Comparison of ENCODE assay signal across 9 mouse cellular contexts in genomic region chrX:72986841-72987519, GRCm38 (mm10). TPM values are rescaled to one million over a fixed set of nuclear protein-coding genes. Genes with fewer than 3 reads are reported as not detected.
DNase-seq lines count a peak whose midpoint lies in the region; ATAC-seq and TF ChIP-seq lines count a peak whose summit lies in the region.
"Had no signal": no experiment of that assay in that cellular context is flagged by ENCODE, and none has a peak within 500 bp of the region (broad histone marks: within the 10 kb centered on the region; RNA-seq: fewer than 3 reads in every experiment).

Gene Zfp185 (plus strand): TSS chrX:72987339.

- H3K9ac ChIP-seq in ES-E14 (ENCODE audit: insufficient read depth, low read depth, low read length, poor library complexity, severe bottlenecking): peak within 1 kb of the TSS; percentile 92
- no peak within 1 kb of the TSS; the same call in 1 of the 2 replicates for H3K9ac ChIP-seq in liver, embryonic 14.5 days (replicated peaks)
- H3K9ac ChIP-seq in neural tube, embryonic 12.5 days: no peak within 1 kb of the TSS

- peaks cover 2% of the 10 kb centered on the region; the same call in 1 of the 2 replicates for H3K27me3 ChIP-seq in liver, embryonic 14.5 days (ENCODE audit: control insufficient read depth, insufficient read depth, low read length)
- peaks cover 4% of the 10 kb centered on the region; the same call in 1 of the 2 replicates for H3K27me3 ChIP-seq in neural tube, embryonic 12.5 days (replicated peaks)

- peak; percentile 21; the same call in 1 of the 2 replicates for ATAC-seq in liver, embryonic 14.5 days (ENCODE audit: insufficient read depth)
- ATAC-seq in neural tube, embryonic 12.5 days (ENCODE audit: low FRiP score, low read depth): peak; percentile 58; the same call in 1 of the 2 replicates

- TF ChIP-seq EP300 in liver, embryonic 14.5 days (IDR thresholded peaks at IDR 0.05; ENCODE audit: low read depth): no peak

- no peak within 1 kb of the TSS for H3K27ac ChIP-seq in ES-E14 (ENCODE audit: insufficient read depth, low read depth, low read length, poor library complexity, severe bottlenecking)
- H3K27ac ChIP-seq in brown adipose tissue, adult 24 weeks (replicated peaks; ENCODE audit: low read depth, low read length): peak within 1 kb of the TSS; percentile 28; the same call in 1 of the 2 replicates
- H3K27ac ChIP-seq in liver, embryonic 14.5 days: no peak within 1 kb of the TSS
- H3K27ac ChIP-seq in neural tube, embryonic 12.5 days: no peak within 1 kb of the TSS

- peak within 1 kb of the TSS; percentile 78 to 91 for H3K4me3 ChIP-seq in ES-E14 (ENCODE audit: insufficient read depth in 1 of 2, low read depth in 1 of 2, low read length in 2 of 2, poor library complexity in 1 of 2, severe bottlenecking in 1 of 2)
- peak within 1 kb of the TSS; percentile 66 for H3K4me3 ChIP-seq in brown adipose tissue, adult 24 weeks (ENCODE audit: insufficient read depth, low read depth, low read length)
- H3K4me3 ChIP-seq in liver, embryonic 14.5 days (ENCODE audit: insufficient read depth in 1 of 2, low read depth in 2 of 2, low read length in 2 of 2): peak within 1 kb of the TSS; percentile 33 to 38
- H3K4me3 ChIP-seq in neural tube, embryonic 12.5 days: peak within 1 kb of the TSS; percentile 27
- H3K4me3 ChIP-seq: erythroblast, embryonic 14.5 days had no signal

- H3K4me1 ChIP-seq in ES-E14 (ENCODE audit: control insufficient read depth in 2 of 2, insufficient read depth in 2 of 2, low read length in 2 of 2, poor library complexity in 1 of 2): no peaks in the 10 kb centered on the region
- H3K4me1 ChIP-seq in brown adipose tissue, adult 24 weeks (ENCODE audit: control insufficient read depth, insufficient read depth, insufficient read length, low read length): peaks cover 5% of the 10 kb centered on the region
- H3K4me1 ChIP-seq in liver, embryonic 14.5 days (replicated peaks; ENCODE audit: control insufficient read depth in 2 of 2, insufficient read depth in 2 of 2, low read length in 1 of 2): peaks cover 0 to 3% of the 10 kb centered on the region in 2 experiments; a peak in 1 of 4 replicates
- no peaks in the 10 kb centered on the region for H3K4me1 ChIP-seq in neural tube, embryonic 12.5 days

- no peak for TF ChIP-seq CTCF in liver, embryonic 14.5 days (IDR thresholded peaks at IDR 0.05; ENCODE audit: low read depth)

- WGBS in liver, embryonic 14.5 days (ENCODE audit: insufficient replicate concordance): 7% methylated on average over 40 of the region's 45 CpGs
- WGBS in neural tube, embryonic 12.5 days: 15% methylated on average over 43 of the region's 45 CpGs

- H3K4me2 ChIP-seq in liver, embryonic 14.5 days (ENCODE audit: low read depth): peak within 1 kb of the TSS; percentile 63
- peak within 1 kb of the TSS; percentile 60 for H3K4me2 ChIP-seq in neural tube, embryonic 12.5 days (replicated peaks)

- H3K9me3 ChIP-seq in ES-E14 (ENCODE audit: control insufficient read depth, insufficient read depth, low read depth, low read length): no peaks in the 10 kb centered on the region
- no peaks in the 10 kb centered on the region for H3K9me3 ChIP-seq in liver, embryonic 14.5 days (ENCODE audit: control insufficient read depth, low read length)
- no peaks in the 10 kb centered on the region for H3K9me3 ChIP-seq in neural tube, embryonic 12.5 days

- in situ Hi-C loops in ES-E14 (cut with MboI; ENCODE audit: low sequenced_read_pairs in 2 of 2, unreplicated experiment in 2 of 2): no loop called here

- DNase-seq in ES-E14 (ENCODE audit: low read depth, low spot score): peak; percentile 55
- peak; percentile 47 to 54 for DNase-seq in gastrocnemius, postnatal 4 days (ENCODE audit: low spot score in 2 of 2)
- DNase-seq in induced T-regulatory cell, adult 2 months (ENCODE audit: low read depth): peak; percentile 24
- DNase-seq in liver, embryonic 14.5 days (ENCODE audit: low read depth in 3 of 3, low spot score in 3 of 3): no peak
- peak; percentile 17 to 49 for DNase-seq in urinary bladder, postnatal 36 days (ENCODE audit: low spot score in 2 of 2)
- DNase-seq in spleen, adult 18-20 months: no peak

- no peaks in the 10 kb centered on the region for H3K36me3 ChIP-seq in ES-E14 (ENCODE audit: control insufficient read depth, insufficient read depth, low read length, poor library complexity, severe bottlenecking)
- H3K36me3 ChIP-seq in liver, embryonic 14.5 days (replicated peaks; ENCODE audit: control insufficient read depth, insufficient read depth, low read depth): no peaks in the 10 kb centered on the region
- no peaks in the 10 kb centered on the region for H3K36me3 ChIP-seq in neural tube, embryonic 12.5 days

TF ChIP-seq in ES-E14, 5 proteins besides CTCF, POLR2A, EP300 and RAD21:
- TF ChIP-seq ZNF384 (IDR thresholded peaks at IDR 0.05; ENCODE audit: low read depth, low read length) (no peak), ZC3H11A (IDR thresholded peaks at IDR 0.05; ENCODE audit: borderline replicate concordance, low read depth, low read length) (no peak), HCFC1 (IDR thresholded peaks at IDR 0.05; ENCODE audit: borderline replicate concordance, insufficient read depth, low read length) (no peak), MAFK (IDR thresholded peaks at IDR 0.05; ENCODE audit: insufficient read depth, low read depth, low read length) (no peak), CHD2 (IDR thresholded peaks at IDR 0.05; ENCODE audit: low read depth, low read length) (no peak)

RNA-seq across cellular contexts. Expression of gene Zfp185, which starts in this region (rescaled TPM):
- total RNA-seq in ES-E14 (2012; rRNA removed): 8.5 and 9.8 TPM in 2 replicates
- polyA plus RNA-seq in brown adipose tissue, adult 24 weeks (2012; ENCODE audit: insufficient read depth, insufficient read length, missing spikeins): 6.0 and 7.1 TPM in 2 replicates
- 10 to 100 TPM; 13.9 to 21.5 TPM for total RNA-seq in gastrocnemius, postnatal 4 days (2021)
- 0.45 and 0.81 TPM in 2 replicates for polyA plus RNA-seq in liver, embryonic 14.5 days (2012; rRNA removed)
- 1.6 and 1.7 TPM in 2 replicates for polyA plus RNA-seq in liver, embryonic 14.5 days (2014; fragmentation: Nextera tagmentation; extraction: Ambion mirVana)
- 2.3 and 2.7 TPM in 2 replicates for polyA plus RNA-seq in neural tube, embryonic 12.5 days (2016; fragmentation: Nextera tagmentation; extraction: Ambion mirVana)

Comparison
In these comparisons a context has a peak if more than half of its experiments do, and no peak if none do; other contexts are left out.
1. DNase-seq: peak in ES-E14 (single experiment), gastrocnemius, postnatal 4 days (2 of 2), induced T-regulatory cell, adult 2 months (single experiment) and urinary bladder, postnatal 36 days (2 of 2); none in liver, embryonic 14.5 days (0 of 3) and spleen, adult 18-20 months (0 of 2).
2. H3K4me3 ChIP-seq: peak in every context shown above with its lines; median percentile 84 in ES-E14; 66 in brown adipose tissue, adult 24 weeks; 36 in liver, embryonic 14.5 days; 27 in neural tube, embryonic 12.5 days.